Mouse (Mus musculus) ES-E14 (cell line): ENCODE data around the gene Itga9.

Experiments
- ZC3H11A ChIP-seq: IDR thresholded peaks from 2 replicates; pipeline ENCODE4 v1.6.1; 2012; ENCODE audit warnings: low read depth, mild to moderate bottlenecking, inconsistent platforms, low read length, borderline replicate concordance
- ZNF384 ChIP-seq: IDR thresholded peaks from 2 replicates; pipeline ENCODE4 v1.6.1; 2012; ENCODE audit warnings: low read depth, low read length, inconsistent platforms

GRCm38 (mm10) chr9:118675573-118676170 is 69.2 kb downstream of the Itga9 start:
- TF ChIP-seq ZNF384: no peak
- TF ChIP-seq ZC3H11A: no peak
